Mouse (Mus musculus) intestine, postnatal 0 days (tissue): ENCODE data around the gene Prune2. TPM values are rescaled to one million over a fixed set of nuclear protein-coding genes. Genes with fewer than 3 reads are reported as not detected.
"Not testable (repeated sequence)": the region's sequence is repeated elsewhere in the genome, so short reads cannot be mapped to it uniquely, and the experiment has no call there.

Experiments
- ATAC-seq: fragments of 200-750 bp; cut with Nextera tagmentation; 2 replicates; pipeline ENCODE4 v1.8.0; 2017; ENCODE audit warnings: mild to moderate bottlenecking, moderate TSS enrichment, moderate library complexity
- H3K27ac ChIP-seq: fragments of 300-500 bp; sonication (generic); 2 replicates; pipeline ENCODE4 v1.5.1; 2014; ENCODE audit warnings: mild to moderate bottlenecking, low read depth, low read length, moderate library complexity
- H3K27me3 ChIP-seq: fragments of 300-500 bp; sonication (generic); replicated peaks from 2 replicates; pipeline ENCODE4 v1.6.1; 2014; ENCODE audit warnings: low read length, mixed read lengths; ENCODE audit not compliant: control insufficient read depth, insufficient read depth
- H3K36me3 ChIP-seq: fragments of 300-500 bp; sonication (generic); 2 replicates; pipeline ENCODE4 v1.6.1; 2014; ENCODE audit warnings: mild to moderate bottlenecking, moderate library complexity; ENCODE audit not compliant: control insufficient read depth, insufficient read depth
- H3K4me1 ChIP-seq: fragments of 300-500 bp; sonication (generic); replicated peaks from 2 replicates; pipeline ENCODE4 v1.6.1; 2014; ENCODE audit warnings: antibody characterized with exemption, low read length, mixed read lengths; ENCODE audit not compliant: control insufficient read depth, insufficient read depth
- H3K4me2 ChIP-seq: fragments of 300-500 bp; sonication (generic); replicated peaks from 2 replicates; pipeline ENCODE4 v1.6.1; 2014; ENCODE audit warnings: low read depth, mild to moderate bottlenecking, moderate library complexity
- H3K4me3 ChIP-seq: fragments of 300-500 bp; sonication (generic); 2 replicates; pipeline ENCODE4 v1.5.1; 2014; ENCODE audit warnings: low read depth, low read length
- H3K9ac ChIP-seq: fragments of 300-500 bp; sonication (generic); 2 replicates; pipeline ENCODE4 v1.6.1; 2014; ENCODE audit warnings: mild to moderate bottlenecking, low read depth, low read length
- H3K9me3 ChIP-seq: fragments of 300-500 bp; sonication (generic); 2 replicates; pipeline ENCODE4 v1.6.1; 2016; ENCODE audit warnings: mixed run types; ENCODE audit not compliant: control insufficient read depth
- CTCF ChIP-seq: sonication (generic); IDR thresholded peaks from 2 replicates; pipeline ENCODE4 v1.5.1; 2016; ENCODE audit warnings: low read depth, mild to moderate bottlenecking, control low read depth, antibody characterized with exemption, moderate library complexity
- WGBS: fragments of 180-500 bp; shearing (Covaris S2); extraction: QIAGEN DNeasy Blood & Tissue Kit; methylation state at CpG from one replicate; pipeline ENCODE4 v1.1.7; 2014; 5-methylcytosine and 5-hydroxymethylcytosine counted together
- polyA plus RNA-seq: library from polyadenylated mRNA; unstranded; fragments of >200 nt; fragmentation: Nextera tagmentation; extraction: Ambion mirVana; gene quantifications from 2 replicates; pipeline ENCODE4 v1.2.1, GENCODE M21; 2015

Prune2 gene
- polyA plus RNA-seq, 1 experiment from 2014 or later: 1.1 TPM

GRCm38 (mm10) chr19:17169746-17170145 is 213.8 kb downstream of the Prune2 start:
- no peak overlapping the region for H3K4me2 ChIP-seq
- H3K27ac ChIP-seq: no peak overlapping the region
- no peak for TF ChIP-seq CTCF
- no peaks in the 10 kb centered on the region for H3K4me1 ChIP-seq
- no peaks in the 10 kb centered on the region for H3K36me3 ChIP-seq
- no peaks in the 10 kb centered on the region for H3K9me3 ChIP-seq
- no peak overlapping the region for H3K4me3 ChIP-seq
- no peak overlapping the region for H3K9ac ChIP-seq
- no peak for ATAC-seq
- WGBS: 59% methylated on average over 10 of the region's 10 CpGs
- H3K27me3 ChIP-seq: no peaks in the 10 kb centered on the region

GRCm38 (mm10) chr19:17174501-17174900 is 218.6 kb downstream of the Prune2 start:
- H3K9ac ChIP-seq, ATAC-seq, H3K27me3 ChIP-seq, H3K4me2 ChIP-seq, H3K27ac ChIP-seq, H3K9me3 ChIP-seq, H3K36me3 ChIP-seq, H3K4me1 ChIP-seq, H3K4me3 ChIP-seq: not testable (repeated sequence)
- WGBS: 96% methylated on average over 2 of the region's 2 CpGs

- no peak overlapping the region for H3K4me2 ChIP-seq
- WGBS: 41% methylated on average over 4 of the region's 4 CpGs
- no peaks in the 10 kb centered on the region for H3K27me3 ChIP-seq
- no peak overlapping the region for H3K9ac ChIP-seq
- H3K4me3 ChIP-seq: no peak overlapping the region
- no peak for ATAC-seq
- no peak overlapping the region for H3K27ac ChIP-seq
- no peaks in the 10 kb centered on the region for H3K36me3 ChIP-seq
- no peak for TF ChIP-seq CTCF
- no peaks in the 10 kb centered on the region for H3K4me1 ChIP-seq
- no peaks in the 10 kb centered on the region for H3K9me3 ChIP-seq
These were observed 224.6 kb downstream of the Prune2 start for GRCm38 (mm10) chr19:17180506-17180905.

- Histone ChIP-seq H3K27ac (no peak overlapping the region), H3K4me1 (no peaks in the 10 kb centered on the region), H3K27me3 (no peaks in the 10 kb centered on the region), H3K4me3 (no peak overlapping the region), H3K4me2 (no peak overlapping the region), H3K9ac (no peak overlapping the region), H3K36me3 (no peaks in the 10 kb centered on the region), H3K9me3 (no peaks in the 10 kb centered on the region)
- no peak for ATAC-seq
- 78% methylated on average over 5 of the region's 5 CpGs for WGBS
- no peak for TF ChIP-seq CTCF
These were observed 238.8 kb downstream of the Prune2 start for GRCm38 (mm10) chr19:17194730-17195129.

GRCm38 (mm10) chr19:17199059-17199458 is 243.1 kb downstream of the Prune2 start:
- no peak overlapping the region for H3K9ac ChIP-seq
- no peaks in the 10 kb centered on the region for H3K4me1 ChIP-seq
- no peak overlapping the region for H3K27ac ChIP-seq
- ATAC-seq: no peak
- 39% methylated on average over 8 of the region's 8 CpGs for WGBS
- no peak overlapping the region for H3K4me3 ChIP-seq
- no peaks in the 10 kb centered on the region for H3K36me3 ChIP-seq
- TF ChIP-seq CTCF: no peak
- no peak overlapping the region for H3K4me2 ChIP-seq
- H3K9me3 ChIP-seq: no peaks in the 10 kb centered on the region
- H3K27me3 ChIP-seq: no peaks in the 10 kb centered on the region

GRCm38 (mm10) chr19:17207141-17207540 is 251.2 kb downstream of the Prune2 start:
- ATAC-seq: no peak
- Histone ChIP-seq H3K36me3 (no peaks in the 10 kb centered on the region), H3K9me3 (no peaks in the 10 kb centered on the region), H3K4me2 (no peak overlapping the region), H3K4me1 (no peaks in the 10 kb centered on the region), H3K27ac (no peak overlapping the region), H3K9ac (no peak overlapping the region), H3K4me3 (no peak overlapping the region), H3K27me3 (no peaks in the 10 kb centered on the region)
- TF ChIP-seq CTCF: no peak
- WGBS: 86% methylated on average over 7 of the region's 7 CpGs

- Histone ChIP-seq H3K9me3 (no peaks in the 10 kb centered on the region), H3K27me3 (no peaks in the 10 kb centered on the region), H3K4me3 (no peak overlapping the region), H3K27ac (no peak overlapping the region), H3K36me3 (no peaks in the 10 kb centered on the region), H3K9ac (no peak overlapping the region), H3K4me1 (no peaks in the 10 kb centered on the region), H3K4me2 (no peak overlapping the region)
- TF ChIP-seq CTCF: no peak
- WGBS: 79% methylated on average over 3 of the region's 3 CpGs
- ATAC-seq: no peak
These were observed 254.6 kb downstream of the Prune2 start for GRCm38 (mm10) chr19:17210541-17210940.
